Mouse (Mus musculus): ENCODE results near the gene Gskip.
A peak's percentile ranks its signal among the peaks of the same experiment; 100 is the strongest.

The Gskip gene

DNA sequence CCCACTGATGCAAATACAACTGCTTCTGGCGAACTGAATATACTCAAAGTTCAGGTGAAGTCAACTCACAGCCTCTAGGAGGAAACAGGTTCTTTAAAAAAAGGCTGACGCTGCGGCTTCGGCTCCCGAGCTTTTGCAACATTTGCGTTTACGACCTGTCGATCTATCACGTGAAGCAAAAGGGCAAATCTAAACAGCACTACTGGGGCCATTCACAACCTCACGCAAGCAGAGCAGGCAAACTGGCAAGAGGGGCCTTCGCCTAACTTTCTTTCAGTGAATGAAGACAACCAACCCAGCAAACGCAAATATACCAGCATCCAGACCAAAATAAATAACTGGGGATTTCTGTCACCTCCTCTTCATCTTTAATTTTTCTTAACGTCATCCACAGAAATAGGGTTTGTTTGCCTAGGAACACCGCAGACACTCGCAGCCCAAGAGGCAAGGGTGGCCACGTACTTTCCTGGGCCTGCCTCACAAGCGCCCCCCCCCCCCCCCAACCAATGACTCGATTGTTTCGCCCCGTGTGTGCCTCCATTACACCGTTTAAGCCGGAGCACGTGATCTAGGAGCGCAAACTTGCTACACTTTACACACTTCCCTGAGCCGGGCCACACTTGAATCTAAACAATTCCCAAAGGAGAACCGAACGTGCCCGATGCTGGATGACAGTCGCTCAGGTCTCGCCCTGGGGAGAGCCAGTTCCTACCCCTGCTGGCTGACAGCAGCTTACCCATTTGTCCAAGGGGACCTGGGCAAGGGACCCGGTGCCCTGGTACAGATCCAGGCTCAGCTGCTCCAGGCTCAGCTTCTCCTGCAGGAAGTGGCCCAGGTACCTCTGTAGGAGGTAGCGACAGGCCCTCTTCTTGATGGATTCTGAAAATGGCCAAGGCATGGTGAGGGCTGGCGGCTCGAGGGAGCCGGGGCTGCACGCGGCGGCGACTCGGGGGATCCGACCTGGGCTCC lies at the start of gene Gskip:
Gene Gskip (plus strand): TSS at position 897 of the 969 bp plus-strand sequence.
- Histone ChIP-seq H3K27me3 (ENCODE audit: control insufficient read depth, insufficient read depth, low read length, poor library complexity, severe bottlenecking) (no peaks in the 10 kb centered on the region; the same call in 1 of the 2 replicates), H3K36me3 (ENCODE audit: control insufficient read depth, insufficient read depth, low read length, poor library complexity, severe bottlenecking) (no peaks in the 10 kb centered on the region)
- DNase-seq (ENCODE audit: low read depth, low spot score): peak; percentile 79

DNA sequence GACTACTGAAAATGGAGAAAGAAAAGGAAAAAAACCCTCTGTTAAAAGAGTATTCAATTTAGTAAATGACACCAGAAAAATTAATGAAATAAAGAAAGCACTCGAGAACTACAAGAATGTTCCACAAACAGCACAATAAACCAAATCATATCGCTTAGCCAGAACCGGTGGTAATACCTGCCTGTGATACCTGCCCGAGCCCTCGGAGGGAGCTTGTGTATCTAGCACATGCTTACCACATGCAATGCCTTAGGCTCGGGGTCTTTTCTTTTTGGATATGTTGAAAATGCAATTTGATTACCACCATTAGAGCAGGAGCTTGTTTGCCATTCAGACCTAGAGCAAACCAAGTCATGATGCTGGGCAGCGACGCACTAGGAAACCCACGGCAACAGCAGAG lies 48.1 kb upstream of the Gskip start:
- Histone ChIP-seq H3K27me3 (ENCODE audit: control insufficient read depth, insufficient read depth, low read length, poor library complexity, severe bottlenecking) (no peaks in the 10 kb centered on the region), H3K36me3 (ENCODE audit: control insufficient read depth, insufficient read depth, low read length, poor library complexity, severe bottlenecking) (peaks cover 12% of the 10 kb centered on the region)
- no peak for DNase-seq (ENCODE audit: low read depth, low spot score)

DNA sequence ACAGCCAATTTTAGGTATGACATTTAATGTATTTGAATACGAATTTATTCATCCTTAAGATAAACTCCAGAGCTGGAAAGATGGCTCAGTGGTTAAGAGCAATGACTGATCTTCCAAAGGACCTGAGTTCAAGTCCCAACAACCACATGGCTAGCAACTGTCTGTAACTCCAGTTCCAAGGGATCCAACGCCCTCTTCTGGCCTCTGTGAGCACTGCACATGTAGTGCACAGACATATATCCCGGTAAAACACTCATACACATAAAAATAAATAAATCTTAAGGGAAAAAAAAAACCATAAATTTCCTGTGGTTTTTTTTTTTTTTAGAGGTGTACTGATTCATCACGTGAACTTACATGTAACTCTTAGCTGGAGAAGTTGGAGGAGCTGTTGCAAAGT lies 47.1 kb upstream of the Gskip start:
- no peaks in the 10 kb centered on the region for H3K27me3 ChIP-seq (ENCODE audit: control insufficient read depth, insufficient read depth, low read length, poor library complexity, severe bottlenecking)
- peaks cover 14% of the 10 kb centered on the region for H3K36me3 ChIP-seq (ENCODE audit: control insufficient read depth, insufficient read depth, low read length, poor library complexity, severe bottlenecking)
- DNase-seq (ENCODE audit: low read depth, low spot score): peak; percentile 6

DNA sequence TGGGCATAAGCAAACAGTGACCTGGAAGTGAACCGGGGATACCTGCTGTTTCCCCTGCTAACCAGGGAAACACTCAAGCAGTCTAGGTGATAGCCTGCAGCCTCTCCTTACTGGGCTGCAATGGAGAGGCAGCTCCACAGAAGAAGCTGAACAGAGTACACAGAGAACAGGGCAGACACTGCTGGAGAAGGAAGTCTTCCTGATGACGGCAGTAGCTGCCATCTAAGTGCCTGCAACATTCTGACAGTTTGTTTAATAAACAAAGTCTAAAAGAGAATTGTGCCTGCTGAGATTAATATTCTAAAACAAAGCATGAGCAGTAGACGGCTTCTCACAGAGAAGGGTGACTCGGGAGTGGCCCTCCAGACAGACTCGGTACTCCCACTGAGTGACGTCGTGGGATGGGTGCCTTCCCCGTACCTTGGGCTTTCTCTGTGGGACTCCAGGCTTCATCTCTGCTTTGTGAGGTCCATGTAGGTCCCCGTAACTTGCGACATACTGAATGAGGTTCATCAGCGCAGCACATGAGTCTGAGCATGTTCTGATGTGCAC lies 41.8 kb upstream of the Gskip start:
- peaks cover 17% of the 10 kb centered on the region for H3K36me3 ChIP-seq (ENCODE audit: control insufficient read depth, insufficient read depth, low read length, poor library complexity, severe bottlenecking)
- H3K27me3 ChIP-seq (ENCODE audit: control insufficient read depth, insufficient read depth, low read length, poor library complexity, severe bottlenecking): no peaks in the 10 kb centered on the region
- no peak for DNase-seq (ENCODE audit: low read depth, low spot score)

DNA sequence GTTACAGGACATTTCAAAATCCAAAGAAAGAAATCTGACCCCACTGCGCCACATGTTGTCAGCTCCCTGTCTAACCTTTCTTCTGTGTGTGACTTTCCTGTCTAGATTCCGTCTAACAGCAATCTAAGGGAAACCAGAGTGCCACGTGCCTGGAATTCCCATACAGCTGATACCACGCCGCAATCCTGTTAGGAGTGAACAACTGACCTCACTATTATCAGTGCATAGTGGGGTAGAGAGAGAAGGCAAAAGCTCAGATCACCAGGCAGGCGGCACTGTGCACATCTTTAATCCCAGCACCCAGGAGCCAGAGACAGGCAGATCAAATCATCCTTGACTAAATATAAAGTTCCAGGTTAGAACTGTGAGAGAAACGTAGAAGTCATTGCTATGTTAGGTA lies 28.8 kb upstream of the Gskip start:
- Histone ChIP-seq H3K27me3 (ENCODE audit: control insufficient read depth, insufficient read depth, low read length, poor library complexity, severe bottlenecking) (no peaks in the 10 kb centered on the region), H3K36me3 (ENCODE audit: control insufficient read depth, insufficient read depth, low read length, poor library complexity, severe bottlenecking) (peaks cover 20% of the 10 kb centered on the region)
- DNase-seq (ENCODE audit: low read depth, low spot score): no peak

DNA sequence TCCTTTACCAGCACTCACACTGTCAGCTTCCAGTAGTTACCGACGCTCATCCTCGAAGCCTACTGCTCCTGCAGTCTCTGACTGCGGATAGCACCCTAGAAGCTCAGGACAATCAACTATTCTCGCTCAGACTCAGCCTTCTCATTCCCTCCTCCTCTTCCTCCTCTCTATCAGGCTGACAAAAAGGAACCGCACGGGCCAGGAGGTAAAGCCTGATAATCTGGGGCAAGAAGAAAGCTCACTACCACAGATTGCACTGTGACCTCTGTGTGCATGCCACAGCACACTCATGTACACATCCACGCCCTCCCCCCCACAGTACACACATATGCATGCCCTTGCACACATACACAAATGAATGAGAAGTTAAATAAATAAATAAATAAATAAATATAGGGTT lies 8.4 kb upstream of the Gskip start:
- Histone ChIP-seq H3K36me3 (ENCODE audit: control insufficient read depth, insufficient read depth, low read length, poor library complexity, severe bottlenecking) (peaks cover 3% of the 10 kb centered on the region; the same call in 1 of the 2 replicates), H3K27me3 (ENCODE audit: control insufficient read depth, insufficient read depth, low read length, poor library complexity, severe bottlenecking) (no peaks in the 10 kb centered on the region)
- no peak for DNase-seq (ENCODE audit: low read depth, low spot score)

DNA sequence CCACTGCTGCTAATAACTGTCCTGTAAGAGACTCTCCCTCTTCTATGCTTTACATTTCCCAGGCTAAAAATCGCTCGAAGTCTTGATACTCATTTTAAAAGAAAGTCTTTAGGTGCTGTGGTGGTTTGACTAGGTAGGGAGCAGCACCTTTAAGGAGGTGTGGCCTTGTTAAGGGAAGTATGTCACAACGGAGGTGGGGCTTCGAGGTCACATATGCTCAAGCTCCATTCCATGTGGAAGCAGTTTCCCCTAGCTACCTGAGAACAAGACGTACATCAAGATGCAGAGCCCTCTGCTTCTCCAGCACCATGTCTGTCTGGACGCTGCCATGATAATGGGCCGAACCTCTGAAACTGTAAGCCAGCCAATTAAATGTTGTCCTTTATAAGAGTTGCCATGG lies 6.4 kb upstream of the Gskip start:
- DNase-seq (ENCODE audit: low read depth, low spot score): no peak

DNA sequence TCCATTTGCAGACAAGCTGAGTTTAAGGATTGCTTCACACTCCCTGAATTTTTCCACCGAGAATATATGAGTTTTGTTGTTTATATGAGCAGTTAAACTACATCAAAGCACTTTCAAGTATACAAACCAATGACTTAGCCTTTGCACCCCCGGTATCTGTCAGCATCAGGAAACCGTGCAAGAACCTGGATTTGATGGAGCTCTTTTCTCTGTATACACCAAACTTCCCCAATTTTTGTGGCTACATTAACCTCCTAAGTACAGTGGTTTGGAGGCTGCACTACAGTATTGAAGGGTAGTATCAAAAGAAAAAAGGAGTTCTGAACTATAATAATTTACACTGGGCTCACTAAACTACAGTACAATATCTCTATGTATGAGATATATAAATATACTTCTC lies 5.9 kb upstream of the Gskip start:
- peaks cover 3% of the 10 kb centered on the region; the same call in 1 of the 2 replicates for H3K36me3 ChIP-seq (ENCODE audit: control insufficient read depth, insufficient read depth, low read length, poor library complexity, severe bottlenecking)
- no peak for DNase-seq (ENCODE audit: low read depth, low spot score)
- no peaks in the 10 kb centered on the region for H3K27me3 ChIP-seq (ENCODE audit: control insufficient read depth, insufficient read depth, low read length, poor library complexity, severe bottlenecking)

More for the DNA sequence above, 6.4 kb upstream of the Gskip start:
- H3K36me3 ChIP-seq (ENCODE audit: control insufficient read depth, insufficient read depth, low read length, poor library complexity, severe bottlenecking): peaks cover 3% of the 10 kb centered on the region; the same call in 1 of the 2 replicates
- H3K27me3 ChIP-seq (ENCODE audit: control insufficient read depth, insufficient read depth, low read length, poor library complexity, severe bottlenecking): no peaks in the 10 kb centered on the region

DNA sequence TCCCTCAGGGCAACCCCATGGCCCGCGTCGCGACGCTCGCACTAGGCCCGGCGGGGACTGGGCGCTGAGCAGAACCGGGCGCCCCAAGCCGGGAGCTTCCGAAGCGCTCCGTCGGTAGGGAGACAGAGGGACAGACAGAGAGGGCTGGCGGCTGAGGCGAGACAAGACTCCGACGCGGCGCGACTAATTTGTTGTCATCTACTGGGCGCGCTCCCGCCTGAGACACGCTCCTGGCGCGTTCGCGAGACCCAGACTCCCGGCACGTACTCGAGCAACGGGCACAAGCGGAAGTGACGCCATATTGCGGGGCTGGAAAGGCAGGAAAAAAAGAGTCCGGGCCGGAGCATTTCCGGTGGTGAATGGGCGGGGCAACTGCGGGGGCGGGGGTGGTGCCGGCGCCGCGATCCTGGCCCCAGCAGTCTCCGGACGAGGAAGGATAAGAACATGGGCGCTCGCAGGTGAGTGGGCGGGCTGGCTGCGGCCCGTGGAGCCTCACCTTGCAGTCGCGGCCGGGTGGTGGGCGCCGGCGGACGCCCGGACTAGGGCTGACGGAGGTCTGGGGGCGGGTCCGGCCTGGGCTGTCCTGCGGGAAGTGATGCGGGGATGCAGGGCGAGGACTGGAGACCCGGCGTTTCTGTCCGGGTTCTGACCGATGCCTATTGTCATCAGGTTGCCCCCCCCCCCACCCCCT lies 517 bp downstream of the Gskip start, which contains the start of gene Atg2b:
Gene Atg2b (minus strand): TSS at position 211 of the 691 bp plus-strand sequence.
- Histone ChIP-seq H3K27me3 (ENCODE audit: control insufficient read depth, insufficient read depth, low read length, poor library complexity, severe bottlenecking) (no peaks in the 10 kb centered on the region; the same call in 1 of the 2 replicates), H3K36me3 (ENCODE audit: control insufficient read depth, insufficient read depth, low read length, poor library complexity, severe bottlenecking) (no peaks in the 10 kb centered on the region)

DNA sequence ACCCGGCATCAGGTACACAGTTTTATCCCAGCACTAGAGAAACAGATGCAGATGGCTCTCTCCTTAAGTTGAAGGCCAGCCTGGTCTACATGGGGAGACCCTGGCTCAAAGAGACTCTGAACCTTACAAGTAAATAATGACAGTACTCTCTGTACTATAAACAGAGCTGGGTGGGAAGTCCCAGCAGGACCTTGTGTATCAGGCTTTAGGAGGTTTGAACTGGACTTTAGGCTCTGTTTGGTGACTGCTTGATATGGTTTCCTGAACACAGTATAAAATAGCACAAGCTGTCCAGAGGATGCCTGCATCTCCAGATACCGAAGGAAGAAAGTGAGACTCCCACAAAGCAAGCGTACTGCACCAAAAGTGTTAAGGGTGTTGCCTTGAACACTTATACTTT lies 2.2 kb downstream of the Gskip start:
- Histone ChIP-seq H3K36me3 (ENCODE audit: control insufficient read depth, insufficient read depth, low read length, poor library complexity, severe bottlenecking) (no peaks in the 10 kb centered on the region), H3K27me3 (ENCODE audit: control insufficient read depth, insufficient read depth, low read length, poor library complexity, severe bottlenecking) (no peaks in the 10 kb centered on the region; the same call in 1 of the 2 replicates)
- DNase-seq (ENCODE audit: low read depth, low spot score): no peak

More for the DNA sequence above, 517 bp downstream of the Gskip start, which contains the start of gene Atg2b:
- DNase-seq (ENCODE audit: low read depth, low spot score): peak; percentile 97

DNA sequence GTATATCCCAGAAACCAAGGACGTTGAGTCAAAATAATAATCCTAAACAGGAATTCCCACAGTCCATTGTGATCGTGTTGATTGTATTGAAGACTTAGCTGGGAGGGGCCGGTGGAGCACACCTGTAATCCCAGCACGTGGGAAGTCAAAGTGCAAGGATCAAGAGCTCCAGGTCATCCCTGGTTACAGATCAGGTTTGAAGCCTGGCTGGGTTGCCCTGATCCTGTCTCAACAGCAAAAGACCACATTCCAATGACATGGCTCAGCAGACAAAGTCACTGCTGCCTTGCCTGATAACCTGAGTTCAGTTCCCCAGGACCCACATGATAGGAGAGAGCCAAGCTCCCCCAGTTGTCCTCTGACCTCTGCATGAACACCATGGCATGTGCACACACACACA lies 2.8 kb downstream of the Gskip start:
- no peaks in the 10 kb centered on the region for H3K36me3 ChIP-seq (ENCODE audit: control insufficient read depth, insufficient read depth, low read length, poor library complexity, severe bottlenecking)
- no peaks in the 10 kb centered on the region; the same call in 1 of the 2 replicates for H3K27me3 ChIP-seq (ENCODE audit: control insufficient read depth, insufficient read depth, low read length, poor library complexity, severe bottlenecking)
- no peak for DNase-seq (ENCODE audit: low read depth, low spot score)

DNA sequence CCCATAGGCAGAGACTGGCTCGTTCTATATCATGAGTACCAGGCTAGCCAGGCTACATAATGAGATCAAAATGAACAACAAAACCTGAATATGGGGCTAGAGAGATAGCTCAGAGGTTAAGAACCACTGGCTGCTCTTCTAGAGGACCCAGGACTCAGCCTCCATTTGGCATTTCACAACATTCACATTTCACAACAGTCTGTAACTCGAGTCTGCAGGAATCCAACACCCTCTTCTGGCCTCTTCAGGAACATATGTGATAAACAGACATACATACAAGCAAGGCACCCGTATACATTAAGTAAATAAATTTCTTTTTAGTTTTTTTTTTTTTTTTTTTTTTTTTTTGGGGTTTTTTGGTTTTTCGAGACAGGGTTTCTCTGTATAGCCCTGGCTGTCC lies 3.9 kb downstream of the Gskip start:
- H3K36me3 ChIP-seq (ENCODE audit: control insufficient read depth, insufficient read depth, low read length, poor library complexity, severe bottlenecking): no peaks in the 10 kb centered on the region
- no peaks in the 10 kb centered on the region; the same call in 1 of the 2 replicates for H3K27me3 ChIP-seq (ENCODE audit: control insufficient read depth, insufficient read depth, low read length, poor library complexity, severe bottlenecking)
- no peak for DNase-seq (ENCODE audit: low read depth, low spot score)

DNA sequence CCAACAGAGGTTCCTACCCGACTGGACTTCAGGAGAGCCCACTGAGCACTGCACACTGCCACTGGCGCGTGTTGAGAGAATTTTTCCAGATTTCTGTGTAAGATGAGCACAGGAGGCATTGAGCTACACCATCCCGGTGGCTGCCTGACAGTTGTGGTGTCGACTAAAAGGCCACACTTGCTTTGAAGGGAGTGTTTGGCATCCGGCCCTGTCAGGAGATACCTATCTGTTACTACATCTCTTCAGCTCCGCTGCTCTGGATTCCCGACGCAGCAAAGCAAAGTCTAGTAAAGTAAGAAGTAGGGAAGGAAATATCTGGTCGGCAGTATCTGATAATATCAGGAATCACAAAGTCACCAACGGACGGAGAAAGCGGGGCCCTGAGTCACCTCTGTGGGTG lies 4.8 kb downstream of the Gskip start:
- no peaks in the 10 kb centered on the region for H3K36me3 ChIP-seq (ENCODE audit: control insufficient read depth, insufficient read depth, low read length, poor library complexity, severe bottlenecking)
- no peak for DNase-seq (ENCODE audit: low read depth, low spot score)
- no peaks in the 10 kb centered on the region; the same call in 1 of the 2 replicates for H3K27me3 ChIP-seq (ENCODE audit: control insufficient read depth, insufficient read depth, low read length, poor library complexity, severe bottlenecking)

DNA sequence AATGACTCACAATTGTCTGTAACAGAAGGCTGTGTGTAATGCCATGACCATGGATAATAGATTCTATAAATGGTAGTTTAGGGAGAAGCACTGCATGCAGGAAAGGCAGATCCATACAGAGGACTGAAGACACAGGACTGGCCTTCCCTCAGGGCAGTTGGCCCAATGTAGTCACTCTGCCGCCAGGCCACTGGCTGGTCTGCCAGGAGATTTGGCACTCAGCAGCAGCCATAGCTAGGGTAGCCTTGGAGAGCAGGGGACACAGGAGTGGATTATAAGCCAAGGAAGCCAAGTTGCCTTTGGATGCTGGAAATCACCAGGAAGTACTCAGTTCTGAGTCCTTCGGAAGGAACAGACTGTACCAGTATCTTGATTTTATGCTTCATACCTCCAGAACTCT lies 9.4 kb downstream of the Gskip start:
- no peaks in the 10 kb centered on the region for H3K36me3 ChIP-seq (ENCODE audit: control insufficient read depth, insufficient read depth, low read length, poor library complexity, severe bottlenecking)
- no peak for DNase-seq (ENCODE audit: low read depth, low spot score)
- no peaks in the 10 kb centered on the region for H3K27me3 ChIP-seq (ENCODE audit: control insufficient read depth, insufficient read depth, low read length, poor library complexity, severe bottlenecking)
